Mouse (Mus musculus): ENCODE data around the gene Dnajc16.

Dnajc16 gene

GRCm38 (mm10) chr4:141790524-141790990 is at the start of gene Dnajc16:
Dnajc16 (minus strand) TSS chr4:141790931.
- DNase-seq = peak; percentile 98 to 99

GRCm38 (mm10) chr4:141834536-141835095 is 43.9 kb upstream of the Dnajc16 start:
- peak; percentile 63 to 75 for DNase-seq

- no peak for DNase-seq
Observed at GRCm38 (mm10) chr4:141833911-141834310, 43.2 kb upstream of the Dnajc16 start.

GRCm38 (mm10) chr4:141831361-141831760 is 40.6 kb upstream of the Dnajc16 start:
- DNase-seq = no peak

- DNase-seq = no peak
Observed at GRCm38 (mm10) chr4:141830381-141830780, 39.6 kb upstream of the Dnajc16 start.

GRCm38 (mm10) chr4:141828177-141828576 is 37.4 kb upstream of the Dnajc16 start:
- DNase-seq = no peak

GRCm38 (mm10) chr4:141827401-141827800 is 36.7 kb upstream of the Dnajc16 start:
- DNase-seq = no peak

- DNase-seq = no peak
Observed at GRCm38 (mm10) chr4:141826060-141826459, 35.3 kb upstream of the Dnajc16 start, which contains the start of gene Cela2a. Cela2a (minus strand) TSS chr4:141826160.

GRCm38 (mm10) chr4:141822979-141823378 is 32.2 kb upstream of the Dnajc16 start:
- peak; percentile 16 to 41 for DNase-seq

GRCm38 (mm10) chr4:141822089-141822488 is 31.4 kb upstream of the Dnajc16 start:
- peak; percentile 42 to 54 for DNase-seq

GRCm38 (mm10) chr4:141821178-141821577 is 30.4 kb upstream of the Dnajc16 start:
- DNase-seq = peak in 1 of 2 experiments; percentile 25

GRCm38 (mm10) chr4:141819316-141819715 is 28.6 kb upstream of the Dnajc16 start:
- no peak for DNase-seq

- peak in 1 of 2 experiments; percentile 27 for DNase-seq
Observed at GRCm38 (mm10) chr4:141818861-141819260, 28.1 kb upstream of the Dnajc16 start.

GRCm38 (mm10) chr4:141817706-141818105 is 27.0 kb upstream of the Dnajc16 start:
- peak in 1 of 2 experiments; percentile 22 for DNase-seq

- DNase-seq = peak in 1 of 2 experiments; percentile 28
Observed at GRCm38 (mm10) chr4:141816776-141817655, 26.3 kb upstream of the Dnajc16 start.

- peak in 1 of 2 experiments; percentile 23 for DNase-seq
Observed at GRCm38 (mm10) chr4:141816267-141816666, 25.5 kb upstream of the Dnajc16 start.

- peak in 1 of 2 experiments; percentile 19 for DNase-seq
Observed at GRCm38 (mm10) chr4:141811375-141811774, 20.6 kb upstream of the Dnajc16 start.

- peak in 1 of 2 experiments; percentile 25 for DNase-seq
Observed at GRCm38 (mm10) chr4:141810975-141811374, 20.2 kb upstream of the Dnajc16 start.

GRCm38 (mm10) chr4:141809850-141810464 is 19.2 kb upstream of the Dnajc16 start:
- DNase-seq = peak in 1 of 2 experiments; percentile 28

GRCm38 (mm10) chr4:141805886-141806285 is 15.2 kb upstream of the Dnajc16 start:
- peak in 1 of 2 experiments; percentile 17 for DNase-seq

- DNase-seq = peak in 1 of 2 experiments; percentile 37
Observed at GRCm38 (mm10) chr4:141804105-141804504, 13.4 kb upstream of the Dnajc16 start.

- peak in 1 of 2 experiments; percentile 26 for DNase-seq
Observed at GRCm38 (mm10) chr4:141797545-141797944, 6.8 kb upstream of the Dnajc16 start.

- peak in 1 of 2 experiments; percentile 12 for DNase-seq
Observed at GRCm38 (mm10) chr4:141796954-141797353, 6.2 kb upstream of the Dnajc16 start.

All from kidney, postnatal 25 days (tissue).